23 mouse cellular contexts compared by ENCODE assay signal in genomic region chr12:36316056-36316455, GRCm38 (mm10). TPM values are rescaled to one million over a fixed set of nuclear protein-coding genes. Genes with fewer than 3 reads are reported as not detected.
DNase-seq lines count a peak whose midpoint lies in the region; ATAC-seq lines count a peak whose summit lies in the region.
"Had no signal": no experiment of that assay in that cellular context is flagged by ENCODE, and none has a peak within 500 bp of the region (broad histone marks: within the 10 kb centered on the region; RNA-seq: fewer than 3 reads in every experiment).

No protein-coding gene starts in this region.

- H3K27ac ChIP-seq in kidney, embryonic 15.5 days: no peak overlapping the region
- no peak overlapping the region for H3K27ac ChIP-seq in embryonic facial prominence, embryonic 11.5 days (replicated peaks; ENCODE audit: low read depth, low read length)
- H3K27ac ChIP-seq in embryonic facial prominence, embryonic 13.5 days: peak overlapping the region; percentile 91
- no peak overlapping the region for H3K27ac ChIP-seq in limb, embryonic 13.5 days
- H3K27ac ChIP-seq: forebrain, embryonic 15.5 days; hindbrain, embryonic 12.5 days had no signal

- H3K4me3 ChIP-seq in kidney, embryonic 15.5 days (replicated peaks): peak overlapping the region; percentile 47
- H3K4me3 ChIP-seq in embryonic facial prominence, embryonic 11.5 days (ENCODE audit: low read depth, low read length): peak overlapping the region; percentile 4; the same call in 1 of the 2 replicates
- peak overlapping the region; percentile 54 for H3K4me3 ChIP-seq in embryonic facial prominence, embryonic 13.5 days
- H3K4me3 ChIP-seq in limb, embryonic 13.5 days: peak overlapping the region; percentile 55
- H3K4me3 ChIP-seq: erythroblast, embryonic 14.5 days had no signal

- peaks cover 13% of the 10 kb centered on the region for H3K4me1 ChIP-seq in kidney, embryonic 15.5 days
- no peaks in the 10 kb centered on the region for H3K4me1 ChIP-seq in embryonic facial prominence, embryonic 11.5 days (ENCODE audit: control insufficient read depth, insufficient read depth, low read length)
- H3K4me1 ChIP-seq in embryonic facial prominence, embryonic 13.5 days: peaks cover 19% of the 10 kb centered on the region
- H3K4me1 ChIP-seq in limb, embryonic 13.5 days: peaks cover 21% of the 10 kb centered on the region

- WGBS in kidney, embryonic 15.5 days: 49% methylated on average over 3 of the region's 3 CpGs
- WGBS in embryonic facial prominence, embryonic 11.5 days: 63% methylated on average over 3 of the region's 3 CpGs
- WGBS in embryonic facial prominence, embryonic 13.5 days: 16% methylated on average over 3 of the region's 3 CpGs
- WGBS in limb, embryonic 13.5 days: 19% methylated on average over 3 of the region's 3 CpGs

- no peaks in the 10 kb centered on the region for H3K27me3 ChIP-seq in kidney, embryonic 15.5 days
- H3K27me3 ChIP-seq in embryonic facial prominence, embryonic 11.5 days (ENCODE audit: control insufficient read depth, insufficient read depth, low read length): no peaks in the 10 kb centered on the region
- no peaks in the 10 kb centered on the region for H3K27me3 ChIP-seq in embryonic facial prominence, embryonic 13.5 days
- no peaks in the 10 kb centered on the region for H3K27me3 ChIP-seq in limb, embryonic 13.5 days
- H3K27me3 ChIP-seq: forebrain, embryonic 15.5 days; hindbrain, embryonic 12.5 days had no signal

- peak overlapping the region; percentile 78 for H3K4me2 ChIP-seq in kidney, embryonic 15.5 days
- peak overlapping the region; percentile 19; the same call in 1 of the 2 replicates for H3K4me2 ChIP-seq in embryonic facial prominence, embryonic 11.5 days (ENCODE audit: low read depth, low read length)
- H3K4me2 ChIP-seq in embryonic facial prominence, embryonic 13.5 days: peak overlapping the region; percentile 85
- H3K4me2 ChIP-seq in limb, embryonic 13.5 days (replicated peaks): peak overlapping the region; percentile 87

- H3K36me3 ChIP-seq in kidney, embryonic 15.5 days: no peaks in the 10 kb centered on the region
- H3K36me3 ChIP-seq in embryonic facial prominence, embryonic 11.5 days (replicated peaks; ENCODE audit: control insufficient read depth, insufficient read depth, low read depth, low read length): no peaks in the 10 kb centered on the region
- no peaks in the 10 kb centered on the region for H3K36me3 ChIP-seq in embryonic facial prominence, embryonic 13.5 days
- no peaks in the 10 kb centered on the region for H3K36me3 ChIP-seq in limb, embryonic 13.5 days
- H3K36me3 ChIP-seq: forebrain, embryonic 15.5 days; hindbrain, embryonic 12.5 days had no signal

- H3K9me3 ChIP-seq in kidney, embryonic 15.5 days (replicated peaks): no peaks in the 10 kb centered on the region
- H3K9me3 ChIP-seq in embryonic facial prominence, embryonic 11.5 days (replicated peaks; ENCODE audit: control insufficient read depth, low read length): no peaks in the 10 kb centered on the region
- H3K9me3 ChIP-seq in embryonic facial prominence, embryonic 13.5 days: no peaks in the 10 kb centered on the region
- H3K9me3 ChIP-seq in limb, embryonic 13.5 days: no peaks in the 10 kb centered on the region
- H3K9me3 ChIP-seq: forebrain, embryonic 15.5 days; hindbrain, embryonic 12.5 days had no signal

- no peak for DNase-seq in kidney, postnatal 14 days
- DNase-seq in embryonic facial prominence, embryonic 11.5 days (ENCODE audit: low spot score): peak; percentile 9
- no peak for DNase-seq in gastrocnemius, adult 8-10 months (ENCODE audit: low spot score in 2 of 2)
- DNase-seq in frontal cortex, adult 2 months (ENCODE audit: extremely low spot score in 1 of 2, low spot score in 1 of 2): no peak
- DNase-seq: adrenal gland, adult 8-10 months; cerebellum, adult 18-20 months; cerebellum, postnatal 36 days; layer of hippocampus, postnatal 36 days; lung, postnatal 4 days; midbrain, embryonic 14.5 days; right cerebral cortex, postnatal 4 days; thymus, adult 2 months; thymus, postnatal 4 days had no signal

- no peak for ATAC-seq in kidney, embryonic 15.5 days (replicated peaks; ENCODE audit: low FRiP score)
- ATAC-seq in embryonic facial prominence, embryonic 11.5 days (replicated peaks; ENCODE audit: insufficient number of reproducible peaks, low FRiP score, low TSS enrichment, low read depth): no peak
- ATAC-seq in embryonic facial prominence, embryonic 13.5 days (ENCODE audit: insufficient number of reproducible peaks, insufficient read depth, low FRiP score, low TSS enrichment, low read depth): no peak
- ATAC-seq in limb, embryonic 13.5 days (ENCODE audit: low FRiP score, low read depth): no peak

- H3K9ac ChIP-seq in kidney, embryonic 15.5 days: no peak overlapping the region
- no peak overlapping the region for H3K9ac ChIP-seq in embryonic facial prominence, embryonic 11.5 days (replicated peaks; ENCODE audit: low read length)
- no peak overlapping the region for H3K9ac ChIP-seq in embryonic facial prominence, embryonic 13.5 days
- H3K9ac ChIP-seq in limb, embryonic 13.5 days: no peak overlapping the region
- H3K9ac ChIP-seq: forebrain, embryonic 15.5 days; hindbrain, embryonic 12.5 days had no signal

RNA-seq across cellular contexts. Expression of gene Sostdc1, which starts 2.1 kb away (rescaled TPM):
- polyA plus RNA-seq in kidney, embryonic 15.5 days (2015; fragmentation: Nextera tagmentation; extraction: Ambion mirVana): 98.6 and 101 TPM in 2 replicates
- 47.9 and 50.1 TPM in 2 replicates for polyA plus RNA-seq in embryonic facial prominence, embryonic 11.5 days (2014; fragmentation: Nextera tagmentation; extraction: Ambion mirVana)
- 180 and 202 TPM in 2 replicates for polyA plus RNA-seq in embryonic facial prominence, embryonic 13.5 days (2015; fragmentation: Nextera tagmentation; extraction: Ambion mirVana)
- polyA plus RNA-seq in limb, embryonic 13.5 days (2015; fragmentation: Nextera tagmentation; extraction: Ambion mirVana): 59.3 and 64.6 TPM in 2 replicates
- under 1 TPM in 3 of 4 experiments, not detected in 1; 0.16 to 0.22 (median 0.21) TPM for total RNA-seq in gastrocnemius, adult 8-10 months (2022)
- 0.40 and 0.80 TPM in 2 replicates for polyA plus RNA-seq in frontal cortex, adult 2 months (2012; rRNA removed)
- total RNA-seq: liver, adult 2 months; megakaryocyte-erythroid progenitor cell, adult 5-6 weeks; MEL had no signal
- polyA plus RNA-seq: C2C12; erythroblast, embryonic 14.5 days; liver, adult 2 months had no signal

Comparison
In these comparisons a context has a peak if more than half of its experiments do, and no peak if none do; other contexts are left out.
1. H3K4me2 ChIP-seq: peak in every context shown above with its lines; median percentile 87 in limb, embryonic 13.5 days; 85 in embryonic facial prominence, embryonic 13.5 days; 78 in kidney, embryonic 15.5 days; 19 in embryonic facial prominence, embryonic 11.5 days.
2. H3K4me3 ChIP-seq: peak in every context shown above with its lines; median percentile 55 in limb, embryonic 13.5 days; 54 in embryonic facial prominence, embryonic 13.5 days; 47 in kidney, embryonic 15.5 days; 4 in embryonic facial prominence, embryonic 11.5 days.
3. RNA of gene Sostdc1, which starts 2.1 kb away (polyA plus RNA-seq): 180 to 202 TPM in embryonic facial prominence, embryonic 13.5 days, 98.6 to 101 TPM in kidney, embryonic 15.5 days, 59.3 to 64.6 TPM in limb, embryonic 13.5 days and 47.9 to 50.1 TPM in embryonic facial prominence, embryonic 11.5 days; 0.40 to 0.80 TPM in frontal cortex, adult 2 months; every median in the first group is over 10 times any median in the second.